Mouse (Mus musculus) neural tube, postnatal 0 days (tissue): ENCODE data around the gene Plp2. TPM values are rescaled to one million over a fixed set of nuclear protein-coding genes. Genes with fewer than 3 reads are reported as not detected.

ENCODE experiments used
- polyA plus RNA-seq: library from polyadenylated mRNA; unstranded; fragments of >200 nt; fragmentation: Nextera tagmentation; extraction: Ambion mirVana; gene quantifications from 2 replicates; pipeline ENCODE4 v1.2.1, GENCODE M21; 2015

Gene Plp2
- polyA plus RNA-seq: 24.1 and 30.5 TPM in 2 replicates

DNA sequence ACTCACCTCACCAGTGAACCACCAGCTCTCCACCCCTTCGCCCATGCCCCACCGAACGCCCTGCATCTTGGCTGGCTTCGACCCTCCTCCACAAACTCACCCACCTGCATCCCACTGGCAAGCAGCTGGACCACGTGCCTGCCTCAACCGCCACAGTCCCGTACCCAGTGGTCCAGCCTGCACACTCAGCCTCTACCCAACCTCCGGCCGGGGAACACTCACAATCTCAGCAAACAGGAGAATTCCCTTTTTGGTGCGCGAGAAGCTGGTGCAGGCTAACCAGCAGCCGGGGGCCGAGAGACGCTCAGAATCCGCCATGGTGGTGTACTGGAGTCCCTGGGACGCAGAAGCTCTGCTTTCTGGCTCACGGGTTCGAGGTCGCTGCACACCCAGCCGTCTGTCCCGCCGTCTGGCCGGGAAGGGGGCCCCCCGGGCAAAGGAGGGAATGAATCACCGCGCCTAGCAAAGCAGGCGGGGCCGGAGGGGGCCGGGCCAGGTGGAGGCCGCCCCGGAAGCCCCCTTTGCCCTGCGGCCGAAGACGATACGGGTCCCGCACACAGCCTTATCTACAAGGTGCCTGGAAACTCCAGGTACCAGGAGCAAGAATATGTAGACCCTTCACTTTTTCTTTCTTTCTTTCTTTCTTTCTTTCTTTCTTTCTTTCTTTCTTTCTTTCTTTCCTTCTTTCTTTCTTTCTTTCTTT, at the start of gene Plp2:
Plp2 (minus strand) TSS at position 470 of the 703 bp plus-strand sequence.

DNA sequence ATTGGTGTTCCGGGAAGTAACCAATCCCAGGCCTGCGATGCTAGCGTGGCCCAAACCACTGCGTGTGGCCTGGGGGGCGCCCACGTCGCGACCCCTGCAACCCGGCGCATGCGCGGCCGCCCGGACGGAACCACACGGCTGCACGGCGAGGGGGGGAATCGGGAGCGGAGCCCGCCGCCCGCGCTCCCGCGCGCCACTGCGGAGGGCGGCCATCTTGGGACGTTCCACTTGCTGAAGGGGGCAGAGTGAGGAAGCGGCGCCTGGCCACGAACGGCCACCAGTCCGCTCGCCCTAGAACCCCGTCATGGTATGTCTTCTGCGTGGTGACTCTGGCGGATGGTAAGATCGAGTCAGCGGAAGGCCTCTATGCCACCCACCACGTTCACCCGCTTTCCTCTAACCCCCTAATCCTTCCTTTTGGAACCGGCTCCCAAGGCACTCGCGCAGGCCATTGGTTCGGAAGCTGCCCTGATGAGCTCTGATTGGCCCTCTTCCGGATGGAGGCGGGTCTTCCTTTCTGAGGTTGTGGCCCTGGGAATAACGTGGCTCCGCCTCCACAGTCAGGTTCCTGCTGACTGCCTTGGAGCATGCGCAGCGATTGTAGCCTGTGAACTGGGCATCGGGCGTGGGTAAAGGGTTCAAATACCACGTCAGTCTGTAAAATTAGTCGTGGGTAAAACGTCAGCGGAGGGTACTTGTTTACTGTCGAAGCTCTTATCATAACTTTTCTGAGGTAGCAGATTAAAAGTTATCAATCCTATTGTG, 43.1 kb upstream of the Plp2 start, which contains the start of gene Wdr45:
Wdr45 (plus strand) TSS at position 199 of the 765 bp plus-strand sequence.

DNA sequence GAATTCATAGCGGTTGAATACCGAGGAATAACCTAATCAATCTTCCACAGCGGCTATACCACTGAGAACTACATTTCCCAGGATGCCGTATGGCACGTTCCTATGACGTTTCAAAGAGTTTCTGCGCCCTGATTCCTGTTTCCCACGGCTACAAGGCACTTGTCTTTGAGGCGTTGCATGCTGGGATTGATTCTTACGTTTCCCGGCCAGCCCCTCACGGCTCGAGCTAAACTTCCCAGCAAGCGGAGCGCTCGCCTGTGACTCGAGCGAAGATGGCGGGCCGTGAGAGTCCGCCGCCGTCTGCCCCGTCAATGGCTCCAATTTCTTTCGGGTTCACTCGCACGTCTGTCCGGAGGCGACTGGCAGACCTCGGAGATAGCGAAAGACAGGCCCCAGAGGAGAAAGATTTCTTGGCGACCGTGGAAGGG, 25.8 kb upstream of the Plp2 start, which contains the start of gene Gpkow:
Gpkow (plus strand) TSS at position 178 of the 428 bp plus-strand sequence.

DNA sequence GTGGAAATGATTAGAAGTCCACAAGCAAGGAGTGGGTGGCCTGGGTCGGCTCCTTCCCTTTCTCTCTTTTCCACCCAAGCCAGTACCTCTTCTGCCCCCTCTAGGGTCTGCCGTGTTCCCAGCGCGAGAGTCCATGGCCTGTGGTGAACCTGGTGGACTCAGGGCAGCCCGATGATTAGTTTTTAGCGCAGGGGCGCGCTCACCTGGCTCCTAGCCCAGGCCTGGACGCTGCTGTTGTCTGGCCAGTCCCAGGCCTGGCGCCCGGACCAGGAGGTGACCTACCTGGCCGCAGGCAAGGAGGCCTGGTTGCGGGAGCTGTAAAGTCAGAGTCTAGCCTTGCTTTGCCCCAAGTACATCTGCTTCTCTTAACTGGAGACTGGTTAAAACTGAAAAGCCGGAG, 9.7 kb upstream of the Plp2 start, which contains the start of gene Magix:
Magix (minus strand) TSS at position 388 of the 400 bp plus-strand sequence.

DNA sequence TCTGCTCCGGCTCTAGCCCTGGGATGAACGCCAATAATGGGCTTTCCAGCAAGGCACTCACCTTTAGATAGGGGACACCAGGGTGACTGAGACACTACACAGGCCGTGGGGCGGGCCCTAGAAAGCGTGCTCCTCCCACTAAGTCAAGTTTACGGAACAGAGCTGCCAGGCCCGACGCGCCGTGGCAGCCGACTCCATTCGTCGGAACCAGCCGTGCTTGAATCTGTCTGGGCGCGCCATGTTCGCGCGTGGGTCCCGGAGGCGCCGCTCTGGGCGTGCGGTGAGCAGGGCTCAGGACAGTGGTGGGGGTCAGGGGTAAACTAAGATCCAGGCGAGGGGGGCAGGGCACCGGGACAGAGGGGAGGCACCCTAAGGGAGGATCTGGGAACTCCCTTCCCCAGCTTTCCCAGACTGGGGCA, 14.0 kb downstream of the Plp2 start, which contains the start of gene Prickle3:
Prickle3 (plus strand) TSS at position 40 of the 419 bp plus-strand sequence.

DNA sequence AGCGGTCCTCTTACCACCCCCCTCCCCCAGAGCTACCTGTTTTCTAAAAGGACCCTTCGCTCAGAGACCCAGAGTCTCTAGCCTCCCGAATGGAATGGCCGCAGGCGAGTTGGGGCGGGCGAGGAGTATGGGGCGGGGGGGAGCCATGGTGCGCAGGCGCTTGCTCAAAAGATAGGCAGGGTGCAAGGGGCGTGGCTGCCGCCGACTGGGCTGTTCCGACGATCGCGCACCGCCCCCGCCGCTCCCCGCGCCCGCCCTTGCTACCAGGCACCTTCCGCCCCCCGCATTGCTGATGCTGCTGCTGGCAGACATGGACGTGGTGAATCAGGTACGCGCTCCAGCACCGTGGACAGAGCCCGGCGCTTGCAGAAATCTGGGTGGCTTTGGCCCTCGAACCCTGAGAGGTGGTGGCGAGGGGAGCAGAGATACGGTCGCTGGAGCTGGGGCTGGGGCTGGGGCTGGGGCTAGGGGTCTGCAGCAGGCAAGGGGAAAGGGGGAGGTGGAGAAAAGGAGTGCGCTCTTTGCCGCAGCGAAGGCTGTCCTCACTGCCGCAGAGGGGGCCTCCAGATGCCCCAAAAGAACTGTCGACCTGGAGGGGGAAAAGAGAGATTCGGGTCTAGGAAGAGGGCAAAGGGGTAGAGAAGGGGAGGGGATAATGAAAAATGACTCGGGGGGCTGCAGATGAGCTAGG, 32.6 kb downstream of the Plp2 start, which contains the start of gene Syp:
Syp (plus strand) TSS at position 71 of the 691 bp plus-strand sequence.

Other genes with a start within 250 kb of the Plp2 start
- gene Foxp3, start 97.7 kb downstream of the Plp2 start, polyA plus RNA-seq: 0.14 TPM in 1 of 2 replicates, not detected in the other
- 9.4 and 10.0 TPM in 2 replicates for gene Ppp1r3f, start 97.1 kb downstream of the Plp2 start, polyA plus RNA-seq
- 19.7 and 20.6 TPM in 2 replicates for gene Ccdc22, start 65.9 kb downstream of the Plp2 start, polyA plus RNA-seq
- 0.03 and 0.19 TPM in 2 replicates for gene Cacna1f, start 64.3 kb downstream of the Plp2 start, polyA plus RNA-seq
- 301 and 346 TPM in 2 replicates for gene Syp, start 32.9 kb downstream of the Plp2 start, polyA plus RNA-seq
- 1.6 and 1.8 TPM in 2 replicates for gene Prickle3, start 14.1 kb downstream of the Plp2 start, polyA plus RNA-seq
- 0.09 TPM in 1 of 2 replicates, not detected in the other for gene Magix, start 9.9 kb upstream of the Plp2 start, polyA plus RNA-seq
- 36.7 and 37.7 TPM in 2 replicates for gene Gpkow, start 25.7 kb upstream of the Plp2 start, polyA plus RNA-seq
- gene Wdr45, start 42.9 kb upstream of the Plp2 start, polyA plus RNA-seq: 32.1 and 33.5 TPM in 2 replicates
- 1.1 TPM in 1 of 2 replicates, not detected in the other for gene Gm45208, start 50.9 kb upstream of the Plp2 start, polyA plus RNA-seq
- gene Praf2, start 57.0 kb upstream of the Plp2 start, polyA plus RNA-seq: 127 and 148 TPM in 2 replicates
- gene Ccdc120, start 79.5 kb upstream of the Plp2 start, polyA plus RNA-seq: 38.8 and 40.7 TPM in 2 replicates
- 21.2 and 23.8 TPM in 2 replicates for gene Tfe3, start 91.2 kb upstream of the Plp2 start, polyA plus RNA-seq
- gene Gripap1, start 118.4 kb upstream of the Plp2 start, polyA plus RNA-seq: 52.2 and 56.6 TPM in 2 replicates
- 7.6 and 8.1 TPM in 2 replicates for gene Kcnd1, start 150.9 kb upstream of the Plp2 start, polyA plus RNA-seq
- 34.5 and 38.3 TPM in 2 replicates for gene Otud5, start 170.0 kb upstream of the Plp2 start, polyA plus RNA-seq
- 27.0 and 30.5 TPM in 2 replicates for gene Pim2, start 206.9 kb upstream of the Plp2 start, polyA plus RNA-seq
- 50.9 and 54.9 TPM in 2 replicates for gene Slc35a2, start 212.6 kb upstream of the Plp2 start, polyA plus RNA-seq
- 190 and 200 TPM in 2 replicates for gene Pqbp1, start 227.9 kb upstream of the Plp2 start, polyA plus RNA-seq
- gene Timm17b, start 228.0 kb upstream of the Plp2 start, polyA plus RNA-seq: 124 and 134 TPM in 2 replicates
- not detected in 2 replicates for gene Gm10491, start 236.4 kb upstream of the Plp2 start, polyA plus RNA-seq
- not detected in 2 replicates for gene Gm10490, start 238.2 kb upstream of the Plp2 start, polyA plus RNA-seq
- 611 and 654 TPM in 2 replicates for gene Pcsk1n, start 248.4 kb upstream of the Plp2 start, polyA plus RNA-seq